Mouse (Mus musculus): ENCODE data around the gene Rdh19. TPM values are rescaled to one million over a fixed set of nuclear protein-coding genes. Genes with fewer than 3 reads are reported as not detected.
"Not testable (repeated sequence)": the region's sequence is repeated elsewhere in the genome, so short reads cannot be mapped to it uniquely, and the experiment has no call there.

Rdh19 gene
- polyA plus RNA-seq, 1 experiment, result not detected

GRCm38 (mm10) chr10:127825386-127825785, 24.3 kb upstream of the Rdh19 start:
- H3K27ac ChIP-seq (ENCODE audit: control insufficient read depth, insufficient read depth, low read depth, low read length), result no peak overlapping the region
- TF ChIP-seq POLR2A (IDR thresholded peaks at IDR 0.05; ENCODE audit: control insufficient read depth, low read depth, low read length), result no peak
- TF ChIP-seq CTCF (IDR thresholded peaks at IDR 0.05; ENCODE audit: control insufficient read depth, insufficient read depth, insufficient replicate concordance, low read depth, low read length), result peak; percentile 45; the same call in 1 of the 2 replicates
- peak overlapping the region; percentile 49 for H3K4me3 ChIP-seq (ENCODE audit: control insufficient read depth, low read depth, low read length)
- no peaks in the 10 kb centered on the region for H3K4me1 ChIP-seq (ENCODE audit: control insufficient read depth, insufficient read depth, low read length)
- no peaks in the 10 kb centered on the region for H3K27me3 ChIP-seq (ENCODE audit: control insufficient read depth, insufficient read depth, low read length)
- H3K36me3 ChIP-seq (ENCODE audit: control insufficient read depth, insufficient read depth, low read length), result no peaks in the 10 kb centered on the region

GRCm38 (mm10) chr10:127829121-127829520, 20.6 kb upstream of the Rdh19 start:
- Histone ChIP-seq H3K4me3 (ENCODE audit: control insufficient read depth, low read depth, low read length) (peak overlapping the region; percentile 29), H3K36me3 (ENCODE audit: control insufficient read depth, insufficient read depth, low read length) (no peaks in the 10 kb centered on the region), H3K27me3 (ENCODE audit: control insufficient read depth, insufficient read depth, low read length) (no peaks in the 10 kb centered on the region), H3K4me1 (ENCODE audit: control insufficient read depth, insufficient read depth, low read length) (no peaks in the 10 kb centered on the region), H3K27ac (ENCODE audit: control insufficient read depth, insufficient read depth, low read depth, low read length) (no peak overlapping the region)
- TF ChIP-seq POLR2A (IDR thresholded peaks at IDR 0.05; ENCODE audit: control insufficient read depth, low read depth, low read length), result no peak
- TF ChIP-seq CTCF (IDR thresholded peaks at IDR 0.05; ENCODE audit: control insufficient read depth, insufficient read depth, insufficient replicate concordance, low read depth, low read length), result no peak

GRCm38 (mm10) chr10:127834186-127834585, 15.5 kb upstream of the Rdh19 start:
- H3K4me1 ChIP-seq (ENCODE audit: control insufficient read depth, insufficient read depth, low read length); H3K36me3 ChIP-seq (ENCODE audit: control insufficient read depth, insufficient read depth, low read length); H3K4me3 ChIP-seq (ENCODE audit: control insufficient read depth, low read depth, low read length); H3K27ac ChIP-seq (ENCODE audit: control insufficient read depth, insufficient read depth, low read depth, low read length); H3K27me3 ChIP-seq (ENCODE audit: control insufficient read depth, insufficient read depth, low read length): not testable (repeated sequence)

GRCm38 (mm10) chr10:127835292-127835691, 14.4 kb upstream of the Rdh19 start:
- Histone ChIP-seq H3K4me1 (ENCODE audit: control insufficient read depth, insufficient read depth, low read length) (no peaks in the 10 kb centered on the region), H3K36me3 (ENCODE audit: control insufficient read depth, insufficient read depth, low read length) (no peaks in the 10 kb centered on the region), H3K27me3 (ENCODE audit: control insufficient read depth, insufficient read depth, low read length) (no peaks in the 10 kb centered on the region), H3K4me3 (ENCODE audit: control insufficient read depth, low read depth, low read length) (no peak overlapping the region), H3K27ac (ENCODE audit: control insufficient read depth, insufficient read depth, low read depth, low read length) (no peak overlapping the region)
- TF ChIP-seq CTCF (IDR thresholded peaks at IDR 0.05; ENCODE audit: control insufficient read depth, insufficient read depth, insufficient replicate concordance, low read depth, low read length) (no peak), POLR2A (IDR thresholded peaks at IDR 0.05; ENCODE audit: control insufficient read depth, low read depth, low read length) (no peak)

- H3K4me1 ChIP-seq (ENCODE audit: control insufficient read depth, insufficient read depth, low read length); H3K36me3 ChIP-seq (ENCODE audit: control insufficient read depth, insufficient read depth, low read length); H3K27ac ChIP-seq (ENCODE audit: control insufficient read depth, insufficient read depth, low read depth, low read length); H3K27me3 ChIP-seq (ENCODE audit: control insufficient read depth, insufficient read depth, low read length); H3K4me3 ChIP-seq (ENCODE audit: control insufficient read depth, low read depth, low read length): not testable (repeated sequence)
Measured at GRCm38 (mm10) chr10:127837793-127838192, 11.9 kb upstream of the Rdh19 start.

GRCm38 (mm10) chr10:127838539-127838938, 11.2 kb upstream of the Rdh19 start:
- TF ChIP-seq POLR2A (IDR thresholded peaks at IDR 0.05; ENCODE audit: control insufficient read depth, low read depth, low read length) (no peak), CTCF (IDR thresholded peaks at IDR 0.05; ENCODE audit: control insufficient read depth, insufficient read depth, insufficient replicate concordance, low read depth, low read length) (no peak)
- Histone ChIP-seq H3K36me3 (ENCODE audit: control insufficient read depth, insufficient read depth, low read length) (no peaks in the 10 kb centered on the region), H3K27me3 (ENCODE audit: control insufficient read depth, insufficient read depth, low read length) (no peaks in the 10 kb centered on the region), H3K27ac (ENCODE audit: control insufficient read depth, insufficient read depth, low read depth, low read length) (no peak overlapping the region), H3K4me1 (ENCODE audit: control insufficient read depth, insufficient read depth, low read length) (no peaks in the 10 kb centered on the region), H3K4me3 (ENCODE audit: control insufficient read depth, low read depth, low read length) (no peak overlapping the region)

GRCm38 (mm10) chr10:127840776-127841175, 9.0 kb upstream of the Rdh19 start:
- Histone ChIP-seq H3K36me3 (ENCODE audit: control insufficient read depth, insufficient read depth, low read length) (no peaks in the 10 kb centered on the region), H3K27me3 (ENCODE audit: control insufficient read depth, insufficient read depth, low read length) (no peaks in the 10 kb centered on the region), H3K4me3 (ENCODE audit: control insufficient read depth, low read depth, low read length) (no peak overlapping the region), H3K27ac (ENCODE audit: control insufficient read depth, insufficient read depth, low read depth, low read length) (no peak overlapping the region), H3K4me1 (ENCODE audit: control insufficient read depth, insufficient read depth, low read length) (no peaks in the 10 kb centered on the region)
- TF ChIP-seq CTCF (IDR thresholded peaks at IDR 0.05; ENCODE audit: control insufficient read depth, insufficient read depth, insufficient replicate concordance, low read depth, low read length) (no peak), POLR2A (IDR thresholded peaks at IDR 0.05; ENCODE audit: control insufficient read depth, low read depth, low read length) (no peak)

- H3K36me3 ChIP-seq (ENCODE audit: control insufficient read depth, insufficient read depth, low read length); H3K4me3 ChIP-seq (ENCODE audit: control insufficient read depth, low read depth, low read length); H3K4me1 ChIP-seq (ENCODE audit: control insufficient read depth, insufficient read depth, low read length); H3K27me3 ChIP-seq (ENCODE audit: control insufficient read depth, insufficient read depth, low read length); H3K27ac ChIP-seq (ENCODE audit: control insufficient read depth, insufficient read depth, low read depth, low read length): not testable (repeated sequence)
Measured at GRCm38 (mm10) chr10:127845945-127846344, 3.8 kb upstream of the Rdh19 start.
